Mouse (Mus musculus) C2C12 (cell line): ENCODE data around the gene Slc39a13.

Experiments used
- CTCF ChIP-seq: IDR thresholded peaks from one replicate; pipeline ENCODE4 v1.5.1; 2011; ENCODE audit not compliant: control insufficient read depth, insufficient read depth, insufficient read length
- FOSL1 ChIP-seq: IDR thresholded peaks from one replicate; pipeline ENCODE4 v1.8.0; 2011; ENCODE audit warnings: mild to moderate bottlenecking, low read length; ENCODE audit not compliant: poor library complexity, insufficient read depth, severe bottlenecking
- MAX ChIP-seq: IDR thresholded peaks from one replicate; pipeline ENCODE4 v1.6.1; 2011; ENCODE audit warnings: mild to moderate bottlenecking, control low read depth
- MYOD1 ChIP-seq: IDR thresholded peaks from one replicate; pipeline ENCODE4 v1.6.1; 2011; ENCODE audit warnings: low read depth; ENCODE audit not compliant: control insufficient read depth, insufficient read length
- MYOG ChIP-seq: IDR thresholded peaks from one replicate; pipeline ENCODE4 v1.6.1; 2011; ENCODE audit not compliant: control insufficient read depth, insufficient read length; ENCODE audit errors: extremely low read depth

GRCm38 (mm10) chr2:91064211-91064610, 6.0 kb downstream of the Slc39a13 start:
- TF ChIP-seq CTCF (no peak), FOSL1 (no peak), MAX (no peak), MYOG (no peak), MYOD1 (no peak)
